Mouse (Mus musculus) midbrain, embryonic 13.5 days (tissue): Measurements from ENCODE around the gene Ttc17. TPM values are rescaled to one million over a fixed set of nuclear protein-coding genes. Genes with fewer than 3 reads are reported as not detected.
"Not testable (repeated sequence)": the region's sequence is repeated elsewhere in the genome, so short reads cannot be mapped to it uniquely, and the experiment has no call there.

Source experiments
- ATAC-seq: fragments of 200-750 bp; cut with Nextera tagmentation; 2 replicates; pipeline ENCODE4 v1.8.0; 2017; ENCODE audit warnings: mild to moderate bottlenecking, moderate TSS enrichment, moderate library complexity
- H3K27ac ChIP-seq: fragments of 300-500 bp; sonication (generic); 2 replicates; pipeline ENCODE4 v1.5.1; 2015; ENCODE audit warnings: inconsistent platforms, mild to moderate bottlenecking, moderate library complexity
- H3K27me3 ChIP-seq: fragments of 300-500 bp; sonication (generic); 2 replicates; pipeline ENCODE4 v1.6.1; 2015; ENCODE audit warnings: mild to moderate bottlenecking, inconsistent platforms
- H3K36me3 ChIP-seq: fragments of 300-500 bp; sonication (generic); 2 replicates; pipeline ENCODE4 v1.6.1; 2015; ENCODE audit warnings: mild to moderate bottlenecking, inconsistent platforms
- H3K4me1 ChIP-seq: fragments of 300-500 bp; sonication (generic); replicated peaks from 2 replicates; pipeline ENCODE4 v1.6.1; 2015; ENCODE audit warnings: inconsistent platforms
- H3K4me2 ChIP-seq: fragments of 300-500 bp; sonication (generic); replicated peaks from 2 replicates; pipeline ENCODE4 v1.6.1; 2015; ENCODE audit warnings: moderate library complexity, mild to moderate bottlenecking, inconsistent platforms
- H3K4me3 ChIP-seq: fragments of 300-500 bp; sonication (generic); replicated peaks from 2 replicates; pipeline ENCODE4 v1.5.1; 2015; ENCODE audit warnings: mild to moderate bottlenecking, inconsistent platforms
- H3K9ac ChIP-seq: fragments of 300-500 bp; sonication (generic); replicated peaks from 2 replicates; pipeline ENCODE4 v1.6.1; 2015; ENCODE audit warnings: mild to moderate bottlenecking, inconsistent platforms
- H3K9me3 ChIP-seq: fragments of 300-500 bp; sonication (generic); 2 replicates; pipeline ENCODE4 v1.6.1; 2016; ENCODE audit warnings: mild to moderate bottlenecking, inconsistent platforms
- WGBS: fragments of 180-500 bp; shearing (Covaris S2); methylation state at CpG from one replicate; pipeline ENCODE4 v1.1.7; 2015; 5-methylcytosine and 5-hydroxymethylcytosine counted together
- polyA plus RNA-seq: library from polyadenylated mRNA; unstranded; fragments of >200 nt; fragmentation: Nextera tagmentation; extraction: Ambion mirVana; gene quantifications from 2 replicates; pipeline ENCODE4 v1.2.1, GENCODE M21; 2015

Ttc17 gene
- polyA plus RNA-seq, 1 experiment from 2014 or later, result 21.7 TPM

DNA sequence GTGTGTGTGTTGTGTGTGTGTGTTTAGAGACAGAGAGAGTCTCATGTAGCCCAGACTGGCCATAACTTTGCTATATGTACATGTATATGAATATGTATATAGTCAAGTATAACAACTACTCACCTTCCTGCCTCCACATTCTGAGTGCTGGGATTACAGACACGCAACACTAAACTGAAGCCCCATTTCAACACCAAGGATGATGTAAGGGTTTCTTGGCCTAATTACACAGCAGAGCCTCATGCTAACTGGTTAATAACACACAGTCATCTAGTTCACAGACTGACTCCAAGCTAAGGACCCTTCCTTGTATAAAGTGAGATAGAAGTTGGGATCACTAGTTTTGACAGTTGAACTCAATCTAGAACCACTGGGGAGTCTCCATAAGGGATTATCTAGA is 3.9 kb downstream of the Ttc17 start:
- 97% methylated on average over 1 of the region's 1 CpGs for WGBS
- Histone ChIP-seq H3K9ac (no peak overlapping the region), H3K4me2 (no peak overlapping the region), H3K27me3 (no peaks in the 10 kb centered on the region), H3K27ac (no peak overlapping the region), H3K36me3 (no peaks in the 10 kb centered on the region; the same call in 1 of the 2 replicates), H3K9me3 (no peaks in the 10 kb centered on the region), H3K4me1 (peaks cover 40% of the 10 kb centered on the region), H3K4me3 (no peak overlapping the region)
- ATAC-seq, result no peak

DNA sequence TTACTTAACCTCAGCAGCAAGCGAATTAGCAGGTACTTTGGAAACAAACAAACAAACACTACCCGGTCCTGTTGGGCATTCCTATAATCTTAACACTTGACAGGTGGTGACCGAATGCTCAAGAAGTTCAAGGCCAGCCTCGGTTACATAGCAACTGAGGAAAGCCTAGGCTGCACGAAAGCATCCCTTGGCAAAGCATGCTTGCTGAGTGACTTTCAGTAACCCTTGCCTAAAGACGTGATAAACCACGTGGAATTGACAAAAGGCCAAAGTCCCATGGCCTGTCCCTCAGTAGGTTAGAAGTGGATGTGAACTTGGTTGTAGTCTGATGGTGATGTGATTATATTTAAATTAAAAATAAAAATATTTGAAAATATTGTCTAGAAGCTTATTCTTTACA is 4.4 kb downstream of the Ttc17 start:
- H3K27ac ChIP-seq, result no peak overlapping the region
- H3K9me3 ChIP-seq, result no peaks in the 10 kb centered on the region
- ATAC-seq, result no peak
- H3K27me3 ChIP-seq, result no peaks in the 10 kb centered on the region
- no peaks in the 10 kb centered on the region; the same call in 1 of the 2 replicates for H3K36me3 ChIP-seq
- no peak overlapping the region for H3K4me3 ChIP-seq
- no peak overlapping the region for H3K9ac ChIP-seq
- H3K4me2 ChIP-seq, result no peak overlapping the region
- 89% methylated on average over 7 of the region's 7 CpGs for WGBS
- peaks cover 35% of the 10 kb centered on the region for H3K4me1 ChIP-seq

- no peaks in the 10 kb centered on the region; the same call in 1 of the 2 replicates for H3K36me3 ChIP-seq
- H3K9ac ChIP-seq, result no peak overlapping the region
- H3K4me1 ChIP-seq, result peaks cover 34% of the 10 kb centered on the region
- no peaks in the 10 kb centered on the region for H3K27me3 ChIP-seq
- no peak overlapping the region for H3K27ac ChIP-seq
- H3K9me3 ChIP-seq, result no peaks in the 10 kb centered on the region
- no peak overlapping the region for H3K4me2 ChIP-seq
- 96% methylated on average over 3 of the region's 3 CpGs for WGBS
- no peak for ATAC-seq
- H3K4me3 ChIP-seq, result no peak overlapping the region
Observed at GRCm38 (mm10) chr2:94401006-94401405, 5.5 kb downstream of the Ttc17 start.

- Histone ChIP-seq H3K27me3 (no peaks in the 10 kb centered on the region), H3K4me1 (peaks cover 12% of the 10 kb centered on the region; the same call in 1 of the 2 replicates), H3K9me3 (no peaks in the 10 kb centered on the region), H3K4me3 (no peak overlapping the region), H3K36me3 (no peaks in the 10 kb centered on the region; the same call in 1 of the 2 replicates), H3K9ac (0 out of 2 replicates have a peak overlapping the region, but pooled peaks have one; percentile 4), H3K4me2 (no peak overlapping the region), H3K27ac (peak overlapping the region; percentile 7; the same call in 1 of the 2 replicates)
- 69% methylated on average over 8 of the region's 8 CpGs for WGBS
- peak; percentile 62; the same call in 1 of the 2 replicates for ATAC-seq
Observed at GRCm38 (mm10) chr2:94398138-94398970, 8.1 kb downstream of the Ttc17 start.

DNA sequence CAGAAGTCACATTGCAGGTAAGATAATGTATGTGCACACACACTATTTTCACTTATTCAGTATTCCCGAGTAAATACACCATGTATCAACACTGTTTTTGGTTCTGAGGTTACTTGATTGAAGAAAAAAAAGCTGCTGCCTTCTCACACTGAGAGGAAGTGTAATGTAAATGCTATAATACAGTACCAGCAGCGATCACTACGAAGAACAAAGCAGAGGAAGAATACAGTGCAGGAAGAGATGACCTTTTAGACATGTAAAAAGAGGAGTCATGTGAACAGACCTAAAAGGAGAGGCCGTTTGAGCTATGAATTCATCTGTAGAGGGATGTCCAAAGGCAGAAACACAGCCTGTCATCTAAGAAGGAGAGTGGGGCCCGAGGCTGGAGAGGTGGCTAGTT is 9.0 kb downstream of the Ttc17 start:
- H3K4me2 ChIP-seq, result no peak overlapping the region
- no peaks in the 10 kb centered on the region for H3K9me3 ChIP-seq
- H3K27ac ChIP-seq, result no peak overlapping the region
- H3K4me3 ChIP-seq, result no peak overlapping the region
- no peaks in the 10 kb centered on the region for H3K27me3 ChIP-seq
- H3K4me1 ChIP-seq, result peaks cover 12% of the 10 kb centered on the region; the same call in 1 of the 2 replicates
- no peak overlapping the region for H3K9ac ChIP-seq
- WGBS, result 86% methylated on average over 5 of the region's 5 CpGs
- ATAC-seq, result no peak
- no peaks in the 10 kb centered on the region for H3K36me3 ChIP-seq

DNA sequence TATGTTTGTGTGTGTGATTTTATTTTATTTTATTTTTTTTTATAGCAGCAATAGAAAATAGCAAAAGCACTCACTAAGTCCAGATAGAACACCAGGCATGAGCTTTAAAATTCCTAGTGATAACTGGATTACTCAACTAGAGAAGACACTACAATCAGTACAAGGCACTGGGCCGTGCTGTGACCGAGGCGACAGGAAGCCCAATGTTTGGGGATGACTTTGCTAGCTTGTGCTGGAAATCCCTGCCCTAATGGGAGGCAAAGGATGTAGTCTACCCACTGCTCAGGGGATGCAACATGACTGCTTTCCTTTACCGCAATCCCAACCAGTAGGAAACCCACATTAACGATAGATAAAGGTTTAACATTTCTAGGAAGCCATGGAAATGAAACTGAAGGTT is 10.2 kb downstream of the Ttc17 start:
- Histone ChIP-seq H3K27me3 (no peaks in the 10 kb centered on the region), H3K36me3 (no peaks in the 10 kb centered on the region), H3K27ac (no peak overlapping the region), H3K4me3 (no peak overlapping the region), H3K9me3 (no peaks in the 10 kb centered on the region), H3K4me2 (no peak overlapping the region), H3K9ac (no peak overlapping the region), H3K4me1 (peaks cover 12% of the 10 kb centered on the region; the same call in 1 of the 2 replicates)
- no peak for ATAC-seq
- WGBS, result 88% methylated on average over 5 of the region's 5 CpGs

- not testable (repeated sequence) for H3K4me1 ChIP-seq, H3K27ac ChIP-seq, H3K4me2 ChIP-seq, H3K9ac ChIP-seq, H3K36me3 ChIP-seq, H3K4me3 ChIP-seq, H3K9me3 ChIP-seq, ATAC-seq, H3K27me3 ChIP-seq
- 94% methylated on average over 12 of the region's 12 CpGs for WGBS
Observed at GRCm38 (mm10) chr2:94391127-94391526, 15.4 kb downstream of the Ttc17 start.

GRCm38 (mm10) chr2:94389000-94389399 is 17.5 kb downstream of the Ttc17 start:
- H3K27ac ChIP-seq, result no peak overlapping the region
- WGBS, result 91% methylated on average over 9 of the region's 9 CpGs

GRCm38 (mm10) chr2:94387846-94388245 is 18.6 kb downstream of the Ttc17 start:
- H3K4me2 ChIP-seq, result no peak overlapping the region
- H3K36me3 ChIP-seq, result peaks cover 29% of the 10 kb centered on the region
- H3K4me3 ChIP-seq, result no peak overlapping the region
- no peak for ATAC-seq
- no peaks in the 10 kb centered on the region for H3K27me3 ChIP-seq
- H3K9ac ChIP-seq, result no peak overlapping the region
- WGBS, result 94% methylated on average over 5 of the region's 5 CpGs
- no peaks in the 10 kb centered on the region for H3K9me3 ChIP-seq
- H3K27ac ChIP-seq, result no peak overlapping the region
- H3K4me1 ChIP-seq, result no peaks in the 10 kb centered on the region

More at GRCm38 (mm10) chr2:94389000-94389399, 17.5 kb downstream of the Ttc17 start:
- Histone ChIP-seq H3K27me3 (no peaks in the 10 kb centered on the region), H3K4me1 (no peaks in the 10 kb centered on the region), H3K36me3 (peaks cover 19% of the 10 kb centered on the region), H3K9ac (no peak overlapping the region), H3K4me2 (no peak overlapping the region), H3K9me3 (no peaks in the 10 kb centered on the region), H3K4me3 (no peak overlapping the region)
- ATAC-seq, result no peak

DNA sequence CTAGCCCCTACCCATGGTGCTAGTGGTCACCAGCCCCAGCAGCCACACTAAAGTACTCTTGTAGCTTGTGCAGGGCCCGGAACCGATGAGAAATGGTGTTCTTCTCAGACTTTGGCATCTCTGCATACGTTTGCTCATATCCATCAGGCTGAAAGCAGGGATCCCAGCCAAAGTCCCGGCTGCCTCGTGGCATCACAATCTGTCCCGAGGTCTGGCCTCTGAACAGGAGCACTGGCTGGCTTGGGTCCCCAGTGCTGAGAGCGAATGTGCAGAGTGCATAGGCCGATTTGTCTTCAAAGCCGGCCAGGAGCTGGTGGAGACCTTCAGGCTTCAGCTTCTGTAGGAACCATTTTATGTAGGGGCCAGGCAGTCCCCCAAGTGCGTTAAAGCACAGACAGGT is 22.0 kb downstream of the Ttc17 start:
- WGBS, result 97% methylated on average over 10 of the region's 10 CpGs
- H3K9me3 ChIP-seq, H3K27me3 ChIP-seq, H3K9ac ChIP-seq, H3K4me1 ChIP-seq, ATAC-seq, H3K27ac ChIP-seq, H3K4me2 ChIP-seq, H3K4me3 ChIP-seq: not testable (repeated sequence)
- peaks cover 48% of the 10 kb centered on the region for H3K36me3 ChIP-seq

DNA sequence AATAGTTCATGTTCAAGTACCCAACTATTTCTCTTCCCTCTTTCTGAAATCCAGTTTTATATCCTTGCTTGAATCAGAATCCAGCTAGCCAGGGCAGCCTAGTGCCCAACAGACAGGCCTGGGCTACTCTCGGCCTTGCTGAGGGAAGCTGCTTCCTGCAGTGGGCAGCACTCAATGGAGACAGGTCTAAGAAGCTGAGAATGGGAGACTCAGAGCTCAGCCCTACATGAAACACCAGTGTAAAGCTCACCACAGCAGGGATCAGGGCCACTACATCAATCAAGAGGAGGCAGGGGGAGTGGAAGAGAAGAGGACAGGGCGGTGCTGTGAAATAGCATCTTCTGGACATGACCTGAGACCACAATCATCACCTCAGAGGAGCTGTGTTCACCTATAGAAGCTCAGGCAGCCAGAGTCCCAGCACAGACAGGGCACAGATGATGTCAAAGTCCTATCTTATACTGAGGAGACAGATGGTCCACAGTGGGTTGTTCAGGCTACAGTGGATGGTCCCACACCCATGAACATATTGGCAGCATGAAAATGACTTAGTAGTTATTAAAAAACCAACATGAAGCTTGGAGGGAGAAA is 25.3 kb downstream of the Ttc17 start:
- no peak overlapping the region for H3K4me2 ChIP-seq
- no peak overlapping the region for H3K4me3 ChIP-seq
- no peak overlapping the region for H3K9ac ChIP-seq
- H3K4me1 ChIP-seq, result no peaks in the 10 kb centered on the region
- no peaks in the 10 kb centered on the region for H3K27me3 ChIP-seq
- ATAC-seq, result no peak
- no peaks in the 10 kb centered on the region for H3K9me3 ChIP-seq
- H3K27ac ChIP-seq, result no peak overlapping the region
- WGBS, result 77% methylated on average over 2 of the region's 2 CpGs
- peaks cover 61% of the 10 kb centered on the region for H3K36me3 ChIP-seq

GRCm38 (mm10) chr2:94378678-94379077 is 27.8 kb downstream of the Ttc17 start:
- no peak overlapping the region for H3K4me3 ChIP-seq
- no peak overlapping the region for H3K4me2 ChIP-seq
- no peaks in the 10 kb centered on the region for H3K27me3 ChIP-seq
- H3K9me3 ChIP-seq, result no peaks in the 10 kb centered on the region
- no peak overlapping the region for H3K9ac ChIP-seq
- WGBS, result 81% methylated on average over 11 of the region's 11 CpGs
- H3K4me1 ChIP-seq, result no peaks in the 10 kb centered on the region
- no peak for ATAC-seq
- peaks cover 64% of the 10 kb centered on the region for H3K36me3 ChIP-seq
- H3K27ac ChIP-seq, result no peak overlapping the region
